Mouse (Mus musculus) c-Kit-positive CD71-positive TER-119-negative erythroid progenitor cells, embryonic 14.5 days (primary cell): Measurements from ENCODE around the gene Aak1.

ENCODE experiments used
- DNase-seq: peaks from one replicate; pipeline ENCODE4 v3.0.0-alpha.2; 2013; ENCODE audit warnings: low read depth

Aak1 gene

GRCm38 (mm10) chr6:86848915-86849644 is at the start of gene Aak1:
Gene Aak1, plus strand, starts transcription at chr6:86849517.
- peak; percentile 76 for DNase-seq

GRCm38 (mm10) chr6:86800467-86800866 is 48.9 kb upstream of the Aak1 start:
- no peak for DNase-seq

GRCm38 (mm10) chr6:86801431-86801830 is 47.9 kb upstream of the Aak1 start:
- DNase-seq: no peak

- DNase-seq: no peak
Observed at GRCm38 (mm10) chr6:86804646-86805045, 44.7 kb upstream of the Aak1 start.

GRCm38 (mm10) chr6:86806455-86807086 is 42.7 kb upstream of the Aak1 start:
- no peak for DNase-seq

- DNase-seq: no peak
Observed at GRCm38 (mm10) chr6:86812919-86813318, 36.4 kb upstream of the Aak1 start.

GRCm38 (mm10) chr6:86813341-86813740 is 36.0 kb upstream of the Aak1 start:
- no peak for DNase-seq

- no peak for DNase-seq
Observed at GRCm38 (mm10) chr6:86814926-86815325, 34.4 kb upstream of the Aak1 start.

- DNase-seq: no peak
Observed at GRCm38 (mm10) chr6:86815436-86815835, 33.9 kb upstream of the Aak1 start.

GRCm38 (mm10) chr6:86816586-86816985 is 32.7 kb upstream of the Aak1 start:
- DNase-seq: no peak

GRCm38 (mm10) chr6:86818914-86819313 is 30.4 kb upstream of the Aak1 start:
- DNase-seq: no peak

- DNase-seq: no peak
Observed at GRCm38 (mm10) chr6:86819926-86820325, 29.4 kb upstream of the Aak1 start.

GRCm38 (mm10) chr6:86820690-86821089 is 28.6 kb upstream of the Aak1 start:
- DNase-seq: no peak

GRCm38 (mm10) chr6:86822285-86823050 is 26.8 kb upstream of the Aak1 start:
- DNase-seq: no peak

- DNase-seq: no peak
Observed at GRCm38 (mm10) chr6:86823051-86823431, 26.3 kb upstream of the Aak1 start.

- DNase-seq: no peak
Observed at GRCm38 (mm10) chr6:86823824-86824223, 25.5 kb upstream of the Aak1 start.

- no peak for DNase-seq
Observed at GRCm38 (mm10) chr6:86824401-86824800, 24.9 kb upstream of the Aak1 start.

GRCm38 (mm10) chr6:86827432-86827831 is 21.9 kb upstream of the Aak1 start:
- no peak for DNase-seq

- DNase-seq: no peak
Observed at GRCm38 (mm10) chr6:86829768-86830167, 19.5 kb upstream of the Aak1 start.

- DNase-seq: no peak
Observed at GRCm38 (mm10) chr6:86830738-86831500, 18.4 kb upstream of the Aak1 start.

- DNase-seq: no peak
Observed at GRCm38 (mm10) chr6:86832802-86833502, 16.4 kb upstream of the Aak1 start.

- DNase-seq: no peak
Observed at GRCm38 (mm10) chr6:86839089-86839488, 10.2 kb upstream of the Aak1 start.
